Mouse (Mus musculus) mature B cell (primary cell): ENCODE results near the gene F7.
"Not testable (repeated sequence)": the region's sequence is repeated elsewhere in the genome, so short reads cannot be mapped to it uniquely, and the experiment has no call there.

Experiments used
- in situ Hi-C: fragments of 300-500 bp; cut with MboI; formaldehyde crosslinking; loops from 2 replicates; pipeline ENCODE4 v1.14.3; 2019

F7 gene

GRCm38 (mm10) chr8:13036346-13036812 lies 10.5 kb downstream of the F7 start:
- in situ Hi-C loops: no loop called here

- in situ Hi-C loops: no loop called here
Measured at GRCm38 (mm10) chr8:13037015-13037414, 11.2 kb downstream of the F7 start, which contains the start of gene F10. TSS of gene F10 (plus strand) at chr8:13037308.

GRCm38 (mm10) chr8:13037569-13037968 lies 11.7 kb downstream of the F7 start:
- in situ Hi-C loops: no loop called here

- in situ Hi-C loops: no loop called here
Measured at GRCm38 (mm10) chr8:13039054-13039453, 13.2 kb downstream of the F7 start.

GRCm38 (mm10) chr8:13041459-13041858 lies 15.6 kb downstream of the F7 start:
- in situ Hi-C loops: no loop called here

GRCm38 (mm10) chr8:13047652-13048051 lies 21.8 kb downstream of the F7 start:
- in situ Hi-C loops: no loop called here

GRCm38 (mm10) chr8:13050550-13050949 lies 24.7 kb downstream of the F7 start:
- in situ Hi-C loops: no loop called here

- in situ Hi-C loops: no loop called here
Measured at GRCm38 (mm10) chr8:13057351-13057750, 31.5 kb downstream of the F7 start.

- in situ Hi-C loops: no loop called here
Measured at GRCm38 (mm10) chr8:13060441-13061150, 34.8 kb downstream of the F7 start, which contains the start of gene Proz. TSS of gene Proz (plus strand) at chr8:13060914.

- in situ Hi-C loops: no loop called here
Measured at GRCm38 (mm10) chr8:13063112-13063511, 37.3 kb downstream of the F7 start.

GRCm38 (mm10) chr8:13073255-13073654 lies 47.4 kb downstream of the F7 start:
- in situ Hi-C loops: no loop called here

- in situ Hi-C loops: no loop called here
Measured at GRCm38 (mm10) chr8:13075044-13075443, 49.2 kb downstream of the F7 start.

- in situ Hi-C loops: not testable (repeated sequence)
Measured at GRCm38 (mm10) chr8:13075579-13075978, 49.7 kb downstream of the F7 start.

GRCm38 (mm10) chr8:13077542-13077941 lies 51.7 kb downstream of the F7 start:
- in situ Hi-C loops: no loop called here
